Mouse (Mus musculus): ENCODE results near the gene Hdgfl2. TPM values are rescaled to one million over a fixed set of nuclear protein-coding genes. Genes with fewer than 3 reads are reported as not detected.

The Hdgfl2 gene
- polyA plus RNA-seq, 1 experiment from 2014 or later = 113 TPM

DNA sequence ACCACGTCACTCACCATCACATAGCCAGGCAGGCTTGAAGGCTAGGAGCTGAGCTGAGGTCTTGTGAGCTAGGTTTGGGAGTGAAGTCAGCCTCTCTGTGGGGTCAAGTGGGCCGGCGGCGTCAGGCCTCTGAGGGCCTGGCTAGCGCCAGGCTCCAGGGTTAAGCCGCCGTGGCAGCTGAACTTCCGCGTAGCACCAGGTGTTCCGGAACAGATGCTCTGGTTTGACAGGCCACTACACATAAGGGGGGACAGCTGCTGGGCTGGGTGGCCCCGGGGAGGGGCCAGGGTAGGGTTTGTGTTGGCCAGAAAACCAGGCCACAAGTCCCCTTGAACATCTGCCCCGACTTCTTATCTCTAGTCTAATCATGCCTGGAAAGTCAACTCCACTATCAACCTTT is 68.0 kb downstream of the Hdgfl2 start:
- no peak for ATAC-seq (ENCODE audit: low FRiP score, low TSS enrichment)
- H3K4me2 ChIP-seq (ENCODE audit: low read length) = no peak overlapping the region
- H3K4me1 ChIP-seq (ENCODE audit: control insufficient read depth, insufficient read depth, low read length) = peaks cover 13% of the 10 kb centered on the region; the same call in 1 of the 2 replicates
- WGBS = 58% methylated on average over 12 of the region's 12 CpGs
- H3K9me3 ChIP-seq (ENCODE audit: control insufficient read depth, low read length) = no peaks in the 10 kb centered on the region
- H3K36me3 ChIP-seq (ENCODE audit: control insufficient read depth, insufficient read depth, low read length) = no peaks in the 10 kb centered on the region
- no peak overlapping the region for H3K4me3 ChIP-seq (replicated peaks; ENCODE audit: low read depth, low read length)
- H3K27me3 ChIP-seq (ENCODE audit: control insufficient read depth, insufficient read depth, low read length) = no peaks in the 10 kb centered on the region
- H3K27ac ChIP-seq (replicated peaks; ENCODE audit: low read depth, low read length) = no peak overlapping the region
- no peak overlapping the region for H3K9ac ChIP-seq (replicated peaks; ENCODE audit: low read length)
- no peak for DNase-seq

DNA sequence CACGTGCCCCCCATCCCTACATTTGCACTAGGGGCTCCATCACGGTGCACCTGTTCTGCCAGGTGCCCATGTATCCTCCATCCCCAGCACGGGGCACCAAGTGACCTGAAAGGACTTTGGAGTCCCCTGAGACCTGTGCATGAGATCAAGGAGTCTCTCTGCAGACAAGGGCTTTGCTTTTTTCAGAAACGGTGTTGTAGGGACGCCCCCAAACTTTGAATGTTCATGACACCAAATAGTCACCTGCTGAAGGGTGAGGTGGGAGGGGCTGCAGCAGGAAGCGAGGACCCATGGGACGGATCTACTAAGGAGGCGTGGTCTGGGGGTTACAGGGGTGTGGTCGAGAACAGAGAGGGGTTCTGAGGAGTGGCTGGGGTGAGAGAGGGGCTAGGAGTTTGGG is 68.8 kb downstream of the Hdgfl2 start:
- H3K4me3 ChIP-seq (replicated peaks; ENCODE audit: low read depth, low read length) = peak overlapping the region; percentile 32
- 21% methylated on average over 9 of the region's 9 CpGs for WGBS
- ATAC-seq (ENCODE audit: low FRiP score, low TSS enrichment) (no peak), DNase-seq (no peak)
- no peaks in the 10 kb centered on the region for H3K36me3 ChIP-seq (ENCODE audit: control insufficient read depth, insufficient read depth, low read length)
- H3K27ac ChIP-seq (replicated peaks; ENCODE audit: low read depth, low read length) = no peak overlapping the region
- peak overlapping the region; percentile 68; the same call in 1 of the 2 replicates for H3K9ac ChIP-seq (replicated peaks; ENCODE audit: low read length)
- H3K4me2 ChIP-seq (ENCODE audit: low read length) = peak overlapping the region; percentile 71
- no peaks in the 10 kb centered on the region for H3K9me3 ChIP-seq (ENCODE audit: control insufficient read depth, low read length)
- H3K27me3 ChIP-seq (ENCODE audit: control insufficient read depth, insufficient read depth, low read length) = no peaks in the 10 kb centered on the region
- 0 out of 2 replicates have a peak, but pooled peaks cover 10% of the 10 kb centered on the region for H3K4me1 ChIP-seq (ENCODE audit: control insufficient read depth, insufficient read depth, low read length)

DNA sequence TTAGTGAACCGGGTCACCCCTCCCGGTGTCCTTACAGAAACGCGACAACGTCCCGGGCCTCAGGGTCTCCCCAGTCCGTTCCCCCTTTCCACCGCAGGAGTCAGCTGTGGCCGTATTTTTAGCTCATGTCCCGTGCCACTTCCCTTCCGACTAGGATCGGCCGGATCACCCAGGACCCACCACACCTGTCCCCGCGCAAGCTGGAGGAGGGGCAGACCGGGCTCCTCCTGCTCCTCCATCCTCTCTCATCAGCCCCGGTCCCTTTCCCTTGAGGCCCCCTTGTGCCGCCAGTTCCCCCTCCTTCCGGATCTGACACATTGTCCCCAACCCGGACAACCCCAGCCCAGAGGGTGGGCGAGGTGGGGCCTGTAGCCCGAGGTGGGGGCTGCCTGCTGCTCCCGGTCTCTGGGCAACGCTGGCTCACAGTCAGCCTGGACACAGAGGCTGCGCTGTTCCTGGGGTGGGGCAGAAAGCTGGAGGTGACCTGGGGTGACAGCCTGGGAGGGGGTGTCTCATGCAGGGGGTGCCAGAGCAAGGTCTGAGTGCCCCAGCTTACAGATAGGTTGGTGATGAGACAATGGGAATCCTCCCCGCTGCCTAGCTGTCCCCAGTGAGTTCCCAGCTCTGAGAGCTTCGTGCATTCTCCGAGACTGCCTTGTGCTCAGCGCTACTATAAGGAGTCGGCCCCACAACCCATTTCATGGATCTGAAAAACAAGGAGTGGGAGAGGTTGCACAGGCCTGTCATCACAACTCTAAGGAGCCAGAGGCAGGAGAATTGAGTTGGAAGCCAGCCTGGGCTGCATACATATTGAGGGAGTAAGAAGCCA is 69.6 kb downstream of the Hdgfl2 start:
- 1% methylated on average over 30 of the region's 30 CpGs for WGBS
- ATAC-seq (ENCODE audit: low FRiP score, low TSS enrichment) (peak; percentile 40), DNase-seq (peak; percentile 59)
- peak overlapping the region; percentile 68 for H3K9ac ChIP-seq (replicated peaks; ENCODE audit: low read length)
- no peaks in the 10 kb centered on the region for H3K9me3 ChIP-seq (ENCODE audit: control insufficient read depth, low read length)
- no peaks in the 10 kb centered on the region for H3K27me3 ChIP-seq (ENCODE audit: control insufficient read depth, insufficient read depth, low read length)
- peak overlapping the region; percentile 71 for H3K4me2 ChIP-seq (ENCODE audit: low read length)
- no peak overlapping the region for H3K27ac ChIP-seq (replicated peaks; ENCODE audit: low read depth, low read length)
- peak overlapping the region; percentile 32 for H3K4me3 ChIP-seq (replicated peaks; ENCODE audit: low read depth, low read length)
- H3K36me3 ChIP-seq (ENCODE audit: control insufficient read depth, insufficient read depth, low read length) = no peaks in the 10 kb centered on the region
- H3K4me1 ChIP-seq (ENCODE audit: control insufficient read depth, insufficient read depth, low read length) = 0 out of 2 replicates have a peak, but pooled peaks cover 10% of the 10 kb centered on the region

DNA sequence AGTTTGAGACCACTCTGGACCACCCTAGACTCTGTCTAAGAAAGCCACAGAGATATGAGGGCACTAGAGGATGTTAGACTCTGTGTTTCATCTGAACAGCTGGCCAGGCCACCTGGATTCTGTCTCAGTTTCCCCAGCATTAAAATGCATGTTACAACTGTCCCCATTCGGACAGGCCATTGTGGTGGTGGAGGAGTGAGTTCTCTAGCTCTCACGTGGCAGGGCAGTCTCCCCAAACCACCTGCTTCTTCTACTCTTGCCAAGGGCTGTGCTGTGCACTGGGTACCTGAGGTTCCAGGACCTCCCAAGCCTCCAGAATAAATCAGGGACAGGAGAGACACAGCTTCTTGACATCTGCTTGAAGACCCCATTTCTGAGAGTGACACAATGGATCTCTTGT is 70.5 kb downstream of the Hdgfl2 start:
- no peak for ATAC-seq (ENCODE audit: low FRiP score, low TSS enrichment)
- WGBS = 45% methylated on average over 2 of the region's 2 CpGs

More for the DNA sequence above, 70.5 kb downstream of the Hdgfl2 start:
- Histone ChIP-seq H3K4me3 (replicated peaks; ENCODE audit: low read depth, low read length) (no peak overlapping the region), H3K27ac (replicated peaks; ENCODE audit: low read depth, low read length) (no peak overlapping the region), H3K9me3 (ENCODE audit: control insufficient read depth, low read length) (no peaks in the 10 kb centered on the region), H3K36me3 (ENCODE audit: control insufficient read depth, insufficient read depth, low read length) (no peaks in the 10 kb centered on the region), H3K4me1 (ENCODE audit: control insufficient read depth, insufficient read depth, low read length) (0 out of 2 replicates have a peak, but pooled peaks cover 10% of the 10 kb centered on the region), H3K4me2 (ENCODE audit: low read length) (no peak overlapping the region), H3K9ac (replicated peaks; ENCODE audit: low read length) (no peak overlapping the region), H3K27me3 (ENCODE audit: control insufficient read depth, insufficient read depth, low read length) (no peaks in the 10 kb centered on the region)
- DNase-seq = no peak

Other genes starting within 250 kb of the Hdgfl2 start
- gene Zfp119a, start 200.7 kb upstream of the Hdgfl2 start, polyA plus RNA-seq (2014; fragmentation: Nextera tagmentation; extraction: Ambion mirVana) = 14.2 and 15.3 TPM in 2 replicates
- 17.8 and 18.8 TPM in 2 replicates for gene Zfp959, start 187.5 kb upstream of the Hdgfl2 start, polyA plus RNA-seq (2014; fragmentation: Nextera tagmentation; extraction: Ambion mirVana)
- 10.7 and 13.4 TPM in 2 replicates for gene Zfp119b, start 130.1 kb upstream of the Hdgfl2 start, polyA plus RNA-seq (2014; fragmentation: Nextera tagmentation; extraction: Ambion mirVana)
- 6.6 and 9.6 TPM in 2 replicates for gene Ebi3, start 127.0 kb upstream of the Hdgfl2 start, polyA plus RNA-seq (2014; fragmentation: Nextera tagmentation; extraction: Ambion mirVana)
- gene Yju2, start 120.5 kb upstream of the Hdgfl2 start, polyA plus RNA-seq (2014; fragmentation: Nextera tagmentation; extraction: Ambion mirVana) = 20.0 and 21.4 TPM in 2 replicates
- 178 and 209 TPM in 2 replicates for gene Shd, start 109.2 kb upstream of the Hdgfl2 start, polyA plus RNA-seq (2014; fragmentation: Nextera tagmentation; extraction: Ambion mirVana)
- 141 and 188 TPM in 2 replicates for gene Fsd1, start 93.1 kb upstream of the Hdgfl2 start, polyA plus RNA-seq (2014; fragmentation: Nextera tagmentation; extraction: Ambion mirVana)
- gene Stap2, start 74.0 kb upstream of the Hdgfl2 start, polyA plus RNA-seq (2014; fragmentation: Nextera tagmentation; extraction: Ambion mirVana) = 5.1 and 5.5 TPM in 2 replicates
- gene Mpnd, start 73.9 kb upstream of the Hdgfl2 start, polyA plus RNA-seq (2014; fragmentation: Nextera tagmentation; extraction: Ambion mirVana) = 164 and 169 TPM in 2 replicates
- 96.2 and 96.3 TPM in 2 replicates for gene Sh3gl1, start 43.0 kb upstream of the Hdgfl2 start, polyA plus RNA-seq (2014; fragmentation: Nextera tagmentation; extraction: Ambion mirVana)
- gene Chaf1a, start 39.2 kb upstream of the Hdgfl2 start, polyA plus RNA-seq (2014; fragmentation: Nextera tagmentation; extraction: Ambion mirVana) = 3.3 and 4.8 TPM in 2 replicates
- 74.9 and 79.5 TPM in 2 replicates for gene Ubxn6, start 4.6 kb upstream of the Hdgfl2 start, polyA plus RNA-seq (2014; fragmentation: Nextera tagmentation; extraction: Ambion mirVana)
- 0.13 TPM in 2 replicates for gene Plin4, start 30.2 kb downstream of the Hdgfl2 start, polyA plus RNA-seq (2014; fragmentation: Nextera tagmentation; extraction: Ambion mirVana)
- 0.55 and 1.0 TPM in 2 replicates for gene Plin5, start 38.0 kb downstream of the Hdgfl2 start, polyA plus RNA-seq (2014; fragmentation: Nextera tagmentation; extraction: Ambion mirVana)
- gene Lrg1, start 42.4 kb downstream of the Hdgfl2 start, polyA plus RNA-seq (2014; fragmentation: Nextera tagmentation; extraction: Ambion mirVana) = 0.15 and 0.34 TPM in 2 replicates
- gene Sema6b, start 60.7 kb downstream of the Hdgfl2 start, polyA plus RNA-seq (2014; fragmentation: Nextera tagmentation; extraction: Ambion mirVana) = 16.4 and 18.2 TPM in 2 replicates
- gene Tnfaip8l1, start 82.8 kb downstream of the Hdgfl2 start, polyA plus RNA-seq (2014; fragmentation: Nextera tagmentation; extraction: Ambion mirVana) = 8.5 and 10.5 TPM in 2 replicates
- gene Mydgf, start 104.3 kb downstream of the Hdgfl2 start, polyA plus RNA-seq (2014; fragmentation: Nextera tagmentation; extraction: Ambion mirVana) = 55.1 and 57.5 TPM in 2 replicates
- 22.3 and 26.7 TPM in 2 replicates for gene Dpp9, start 139.3 kb downstream of the Hdgfl2 start, polyA plus RNA-seq (2014; fragmentation: Nextera tagmentation; extraction: Ambion mirVana)
- 16.9 and 21.4 TPM in 2 replicates for gene Fem1a, start 177.2 kb downstream of the Hdgfl2 start, polyA plus RNA-seq (2014; fragmentation: Nextera tagmentation; extraction: Ambion mirVana)
- 0.78 and 1.6 TPM in 2 replicates for gene Ticam1, start 197.2 kb downstream of the Hdgfl2 start, polyA plus RNA-seq (2014; fragmentation: Nextera tagmentation; extraction: Ambion mirVana)
- gene Plin3, start 213.2 kb downstream of the Hdgfl2 start, polyA plus RNA-seq (2014; fragmentation: Nextera tagmentation; extraction: Ambion mirVana) = 6.4 and 11.6 TPM in 2 replicates
- gene Arrdc5, start 220.7 kb downstream of the Hdgfl2 start, polyA plus RNA-seq (2014; fragmentation: Nextera tagmentation; extraction: Ambion mirVana) = not detected in 2 replicates
- 11.3 and 21.5 TPM in 2 replicates for gene Uhrf1, start 223.7 kb downstream of the Hdgfl2 start, polyA plus RNA-seq (2014; fragmentation: Nextera tagmentation; extraction: Ambion mirVana)
- gene Kdm4b, start 246.4 kb downstream of the Hdgfl2 start, polyA plus RNA-seq (2014; fragmentation: Nextera tagmentation; extraction: Ambion mirVana) = 72.4 and 78.9 TPM in 2 replicates